Mouse (Mus musculus) neural tube, embryonic 14.5 days (tissue): ENCODE results near the gene Cebpg. TPM values are rescaled to one million over a fixed set of nuclear protein-coding genes. Genes with fewer than 3 reads are reported as not detected.

Experiments used
- ATAC-seq: fragments of 200-750 bp; cut with Nextera tagmentation; 2 replicates; pipeline ENCODE4 v1.8.0; 2017; ENCODE audit warnings: low read depth, mild to moderate bottlenecking, moderate TSS enrichment, moderate library complexity
- H3K27ac ChIP-seq: fragments of 300-500 bp; sonication (generic); 2 replicates; pipeline ENCODE4 v1.5.1; 2014; ENCODE audit warnings: low read depth, mild to moderate bottlenecking, control low read depth, low read length, moderate library complexity, mixed read lengths
- H3K27me3 ChIP-seq: fragments of 300-500 bp; sonication (generic); 2 replicates; pipeline ENCODE4 v1.6.1; 2014; ENCODE audit warnings: low read length; ENCODE audit not compliant: control insufficient read depth, insufficient read depth
- H3K36me3 ChIP-seq: fragments of 300-500 bp; sonication (generic); 2 replicates; pipeline ENCODE4 v1.6.1; 2014; ENCODE audit warnings: low read length, mixed read lengths; ENCODE audit not compliant: control insufficient read depth, insufficient read depth
- H3K4me1 ChIP-seq: fragments of 300-500 bp; sonication (generic); 2 replicates; pipeline ENCODE4 v1.6.1; 2014; ENCODE audit warnings: low read length; ENCODE audit not compliant: control insufficient read depth, insufficient read depth
- H3K4me2 ChIP-seq: fragments of 300-500 bp; sonication (generic); 2 replicates; pipeline ENCODE4 v1.6.1; 2014; ENCODE audit warnings: mild to moderate bottlenecking, low read depth, low read length, control low read depth
- H3K4me3 ChIP-seq: fragments of 300-500 bp; sonication (generic); 2 replicates; pipeline ENCODE4 v1.5.1; 2014; ENCODE audit warnings: low read depth, low read length, control low read depth, mixed read lengths
- H3K9ac ChIP-seq: fragments of 300-500 bp; sonication (generic); replicated peaks from 2 replicates; pipeline ENCODE4 v1.6.1; 2014; ENCODE audit warnings: low read depth, mild to moderate bottlenecking, control low read depth, low read length, mixed read lengths
- H3K9me3 ChIP-seq: fragments of 300-500 bp; sonication (generic); 2 replicates; pipeline ENCODE4 v1.6.1; 2016; ENCODE audit warnings: low read length; ENCODE audit not compliant: control insufficient read depth
- WGBS: fragments of 180-500 bp; shearing (Covaris S2); extraction: QIAGEN DNeasy Blood & Tissue Kit; methylation state at CpG from one replicate; pipeline ENCODE4 v1.1.7; 2014; 5-methylcytosine and 5-hydroxymethylcytosine counted together
- polyA plus RNA-seq: library from polyadenylated mRNA; unstranded; fragments of >200 nt; fragmentation: Nextera tagmentation; extraction: Ambion mirVana; gene quantifications from 2 replicates; pipeline ENCODE4 v1.2.1, GENCODE M21; 2014

Cebpg gene
- polyA plus RNA-seq, 1 experiment from 2014 or later: 27.2 TPM

DNA sequence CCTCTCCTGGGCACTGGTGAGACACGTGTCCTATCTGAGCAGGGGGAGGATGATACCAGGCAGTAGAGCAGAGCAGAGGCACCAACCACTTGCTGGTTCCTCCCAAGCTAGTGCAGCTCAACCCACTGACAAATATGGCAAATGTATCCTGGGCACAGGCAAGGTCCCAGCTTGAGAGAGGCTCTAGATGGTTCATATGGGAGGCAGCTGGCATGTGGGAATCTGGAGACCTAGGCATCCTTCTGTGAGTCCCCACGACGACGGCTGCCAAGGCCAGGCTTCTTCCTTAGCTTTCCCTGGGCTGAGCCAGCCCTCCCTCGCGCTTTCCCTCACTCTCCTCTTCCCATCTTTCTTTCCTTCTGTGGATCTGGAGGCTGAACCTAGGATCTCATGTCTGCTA, 25.8 kb downstream of the Cebpg start:
- Histone ChIP-seq H3K27ac (no peak overlapping the region), H3K9ac (no peak overlapping the region), H3K36me3 (no peaks in the 10 kb centered on the region), H3K9me3 (no peaks in the 10 kb centered on the region), H3K4me3 (no peak overlapping the region), H3K27me3 (no peaks in the 10 kb centered on the region), H3K4me2 (no peak overlapping the region), H3K4me1 (peaks cover 13% of the 10 kb centered on the region)
- 91% methylated on average over 6 of the region's 6 CpGs for WGBS
- ATAC-seq: no peak

DNA sequence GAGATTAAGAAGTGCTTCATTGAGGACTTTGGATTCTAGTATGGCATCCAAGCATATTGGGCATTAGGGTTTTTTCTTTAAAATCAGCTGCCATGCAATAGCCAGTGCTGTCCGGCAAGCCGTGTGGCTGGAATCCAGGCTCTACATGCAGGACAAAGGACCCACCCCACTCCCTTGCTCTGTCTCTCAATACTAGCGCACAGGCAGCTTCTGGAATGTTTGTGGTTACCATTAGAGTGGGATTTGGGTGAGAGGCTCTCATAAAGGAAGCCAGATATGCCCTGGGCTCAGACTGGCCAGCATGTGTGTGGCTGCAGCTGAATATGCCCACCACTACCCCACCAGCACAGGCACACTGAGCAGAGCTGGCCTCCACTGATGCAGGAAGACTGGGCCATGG, 26.7 kb downstream of the Cebpg start:
- Histone ChIP-seq H3K9me3 (no peaks in the 10 kb centered on the region), H3K36me3 (no peaks in the 10 kb centered on the region), H3K4me3 (no peak overlapping the region), H3K4me2 (no peak overlapping the region), H3K4me1 (peaks cover 5% of the 10 kb centered on the region; the same call in 1 of the 2 replicates), H3K27me3 (no peaks in the 10 kb centered on the region), H3K27ac (no peak overlapping the region), H3K9ac (no peak overlapping the region)
- no peak for ATAC-seq
- 73% methylated on average over 3 of the region's 3 CpGs for WGBS

DNA sequence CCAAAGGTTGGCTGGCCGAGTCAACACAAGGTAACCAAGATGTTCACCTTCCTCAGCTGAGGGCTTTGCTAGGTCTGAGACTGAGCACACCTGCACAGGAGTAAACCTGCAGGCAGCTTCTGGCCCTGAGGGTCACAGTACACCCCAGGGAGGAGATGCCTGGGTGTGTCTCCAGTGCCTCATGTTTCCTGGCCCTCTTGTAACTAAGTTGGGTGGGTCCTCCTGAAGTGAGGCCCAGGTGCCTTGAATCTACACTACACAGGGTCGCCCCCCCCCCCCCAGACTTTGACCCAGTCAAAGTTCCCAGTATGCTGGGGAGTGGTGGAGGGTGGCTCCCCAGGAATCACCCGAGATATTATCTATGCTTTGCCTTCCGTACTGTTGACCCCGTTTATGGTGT, 27.1 kb downstream of the Cebpg start:
- WGBS: 89% methylated on average over 5 of the region's 5 CpGs
- Histone ChIP-seq H3K9ac (no peak overlapping the region), H3K4me2 (no peak overlapping the region), H3K9me3 (no peaks in the 10 kb centered on the region), H3K27me3 (no peaks in the 10 kb centered on the region), H3K4me3 (no peak overlapping the region), H3K36me3 (no peaks in the 10 kb centered on the region), H3K4me1 (0 out of 2 replicates have a peak, but pooled peaks cover 4% of the 10 kb centered on the region), H3K27ac (no peak overlapping the region)
- ATAC-seq: no peak

DNA sequence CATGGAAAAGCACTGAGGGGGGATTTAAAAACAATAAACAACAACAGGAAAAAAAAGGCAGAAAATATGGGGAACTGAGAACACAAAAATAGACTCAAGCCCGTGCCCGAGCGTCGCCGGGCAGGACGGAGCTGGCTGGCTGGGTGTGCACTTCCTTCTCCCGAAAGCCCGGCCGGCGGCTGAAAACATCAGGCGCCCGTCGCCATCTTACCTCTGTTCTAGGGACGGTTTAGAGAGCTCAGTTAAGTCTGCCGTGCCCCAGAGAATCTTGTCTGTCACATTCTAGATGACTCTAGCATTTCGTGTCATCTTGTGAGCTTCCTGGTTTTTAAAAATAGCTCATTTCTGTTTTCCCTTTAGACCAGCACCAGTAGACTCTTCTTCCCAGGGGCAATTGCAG, 27.8 kb downstream of the Cebpg start:
- ATAC-seq: no peak
- Histone ChIP-seq H3K4me3 (no peak overlapping the region), H3K9me3 (no peaks in the 10 kb centered on the region), H3K36me3 (no peaks in the 10 kb centered on the region), H3K4me1 (0 out of 2 replicates have a peak, but pooled peaks cover 2% of the 10 kb centered on the region), H3K27ac (no peak overlapping the region), H3K27me3 (no peaks in the 10 kb centered on the region), H3K9ac (no peak overlapping the region), H3K4me2 (no peak overlapping the region)
- 90% methylated on average over 16 of the region's 16 CpGs for WGBS

DNA sequence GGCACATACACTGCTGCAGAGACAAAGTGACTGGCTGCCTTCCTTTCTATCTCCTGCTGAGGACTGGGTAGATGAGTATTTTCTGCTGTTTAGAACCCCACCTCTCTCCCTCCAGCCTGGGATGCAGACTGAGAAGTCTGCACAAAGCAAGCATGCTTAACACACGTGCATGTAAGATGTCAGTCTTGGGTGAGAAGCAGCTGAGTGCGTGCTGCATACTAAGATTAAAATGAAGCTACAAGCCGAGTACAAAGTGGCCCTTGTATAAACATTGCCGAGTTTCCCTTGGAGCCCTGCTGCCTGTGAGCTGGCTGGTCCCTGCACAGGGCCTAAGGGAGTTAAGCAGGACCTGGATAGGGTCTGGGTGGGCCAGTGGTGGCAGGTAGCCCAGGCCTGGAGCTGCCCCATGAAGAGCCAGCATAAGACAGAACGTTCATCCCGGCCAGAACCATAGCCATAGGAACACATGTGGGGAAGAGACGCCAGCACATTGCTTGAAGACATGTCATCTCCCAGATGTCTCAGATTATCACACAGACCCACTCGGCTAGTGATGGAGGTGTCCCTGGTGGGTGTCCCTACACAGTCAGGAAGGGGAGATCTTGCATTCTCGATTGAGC, 28.5 kb downstream of the Cebpg start:
- Histone ChIP-seq H3K27me3 (no peaks in the 10 kb centered on the region), H3K4me1 (no peaks in the 10 kb centered on the region), H3K36me3 (no peaks in the 10 kb centered on the region), H3K27ac (no peak overlapping the region; the same call in 1 of the 2 replicates), H3K9me3 (no peaks in the 10 kb centered on the region), H3K4me2 (no peak overlapping the region), H3K4me3 (no peak overlapping the region), H3K9ac (no peak overlapping the region)
- no peak for ATAC-seq
- 76% methylated on average over 9 of the region's 9 CpGs for WGBS

DNA sequence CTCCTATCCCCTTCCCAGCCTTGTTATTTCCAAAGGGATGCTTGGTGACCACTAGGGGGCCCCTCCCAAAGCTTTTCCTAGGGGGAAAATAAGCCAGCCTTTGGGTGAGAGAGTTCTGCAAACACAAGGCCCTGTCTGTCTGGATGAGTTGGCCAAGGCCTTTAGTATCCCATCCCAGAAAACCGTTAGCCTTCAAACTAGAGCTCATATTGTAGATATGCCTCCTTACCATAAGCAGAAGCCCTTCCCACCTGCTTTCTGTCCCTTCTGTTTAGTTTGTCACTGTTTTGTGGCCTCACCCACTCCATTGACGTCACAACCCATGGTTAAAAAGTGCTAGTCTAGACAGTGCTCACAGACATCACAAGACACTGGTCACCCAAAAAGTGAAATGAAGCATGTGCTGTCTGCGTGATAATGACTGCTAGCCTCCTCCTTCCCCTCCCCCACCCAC, 29.5 kb downstream of the Cebpg start:
- no peaks in the 10 kb centered on the region for H3K36me3 ChIP-seq
- ATAC-seq: 0 out of 2 replicates have a peak, but pooled peaks have one; percentile 2
- H3K4me1 ChIP-seq: no peaks in the 10 kb centered on the region
- no peak overlapping the region for H3K4me3 ChIP-seq
- no peak overlapping the region for H3K27ac ChIP-seq
- WGBS: 78% methylated on average over 3 of the region's 3 CpGs
- H3K9ac ChIP-seq: no peak overlapping the region
- H3K4me2 ChIP-seq: no peak overlapping the region
- no peaks in the 10 kb centered on the region for H3K9me3 ChIP-seq
- no peaks in the 10 kb centered on the region for H3K27me3 ChIP-seq

DNA sequence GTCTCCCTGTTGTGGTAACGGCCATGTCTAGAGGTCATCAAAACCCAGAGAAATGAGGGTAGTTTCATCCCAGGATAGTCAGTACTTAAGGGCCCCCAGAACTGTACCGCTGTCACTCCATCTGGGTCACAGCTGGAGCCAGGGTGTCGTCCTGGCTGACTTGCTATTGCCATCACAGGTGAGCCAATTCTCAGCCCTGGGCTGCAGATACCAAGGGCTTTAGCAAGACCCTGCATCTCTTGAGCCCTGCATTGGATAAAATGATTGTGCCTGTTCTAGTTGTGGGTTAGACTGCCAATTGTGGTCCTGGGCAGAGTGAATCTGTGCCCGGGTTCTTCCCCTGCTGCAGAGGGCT, 30.1 kb downstream of the Cebpg start:
- H3K4me2 ChIP-seq: no peak overlapping the region
- 75% methylated on average over 4 of the region's 4 CpGs for WGBS
- no peak overlapping the region for H3K27ac ChIP-seq
- H3K9ac ChIP-seq: no peak overlapping the region
- no peak overlapping the region for H3K4me3 ChIP-seq
- H3K27me3 ChIP-seq: no peaks in the 10 kb centered on the region
- H3K4me1 ChIP-seq: no peaks in the 10 kb centered on the region
- H3K36me3 ChIP-seq: no peaks in the 10 kb centered on the region
- no peak for ATAC-seq
- H3K9me3 ChIP-seq: no peaks in the 10 kb centered on the region

DNA sequence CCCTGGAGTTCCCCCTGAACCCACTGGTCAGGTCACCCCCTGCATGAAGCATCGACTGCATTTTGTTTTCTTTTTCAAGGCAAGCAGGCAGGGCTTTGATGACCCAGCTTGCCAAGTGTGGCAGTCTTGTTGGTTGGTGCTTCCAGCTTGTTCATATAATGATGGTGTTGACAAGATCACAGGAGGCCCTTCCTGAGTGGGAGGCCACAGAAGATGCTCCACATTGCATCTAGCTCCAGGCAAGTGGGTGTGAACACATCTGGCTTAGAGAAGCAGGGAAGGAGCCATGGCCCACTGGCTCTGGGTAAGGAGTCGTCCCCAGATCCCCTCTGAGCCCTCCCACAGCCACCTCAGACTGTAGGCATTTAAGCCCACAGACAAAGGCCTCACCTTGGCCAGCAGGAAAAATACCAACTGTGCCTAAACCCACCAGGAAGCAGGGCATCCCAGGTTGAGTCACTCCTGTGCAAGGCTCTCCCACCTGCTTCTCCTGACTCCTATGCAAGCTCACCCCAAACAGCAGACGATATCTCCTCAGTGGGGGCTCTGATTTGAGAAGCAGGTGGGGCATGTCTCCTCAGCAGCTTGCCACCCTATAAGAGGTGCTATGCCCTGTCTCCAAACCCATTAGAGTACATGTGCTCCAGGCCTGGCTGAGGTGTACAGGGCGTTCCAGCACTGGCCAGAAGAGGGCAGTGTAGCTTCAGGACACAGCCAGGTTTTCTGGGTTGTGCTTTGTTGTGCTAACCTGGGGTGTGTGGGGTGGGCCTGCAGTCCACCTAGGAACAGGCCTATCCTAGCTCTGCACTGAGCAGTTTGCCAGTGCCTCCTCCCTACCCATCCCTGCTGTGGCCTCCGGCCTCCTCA, 30.7 kb downstream of the Cebpg start:
- peak; percentile 71 for ATAC-seq
- no peak overlapping the region for H3K9ac ChIP-seq
- H3K36me3 ChIP-seq: no peaks in the 10 kb centered on the region
- H3K27me3 ChIP-seq: no peaks in the 10 kb centered on the region
- H3K9me3 ChIP-seq: no peaks in the 10 kb centered on the region
- no peak overlapping the region for H3K4me3 ChIP-seq
- no peaks in the 10 kb centered on the region for H3K4me1 ChIP-seq
- no peak overlapping the region for H3K27ac ChIP-seq
- no peak overlapping the region for H3K4me2 ChIP-seq
- 42% methylated on average over 5 of the region's 5 CpGs for WGBS

DNA sequence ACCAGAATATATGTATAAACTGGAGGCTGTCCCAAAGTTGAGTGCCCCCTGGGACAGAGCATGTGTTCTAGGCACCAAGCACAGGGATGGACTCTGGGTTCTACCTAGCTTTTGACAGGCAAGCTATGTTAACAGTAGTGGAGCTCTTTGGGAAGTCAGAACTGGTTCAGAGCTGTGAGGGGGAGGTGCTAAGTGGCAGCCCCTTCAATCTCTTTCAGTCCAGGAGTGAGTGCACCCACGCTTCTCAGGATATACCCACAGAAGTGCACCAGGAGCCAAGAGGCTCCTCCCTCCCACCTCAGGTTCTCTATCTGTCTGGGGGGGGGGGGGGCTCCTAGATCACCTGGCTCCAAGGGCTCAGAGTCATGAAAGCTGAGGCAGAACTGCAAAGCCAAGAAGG, 31.9 kb downstream of the Cebpg start:
- no peak overlapping the region for H3K27ac ChIP-seq
- no peak for ATAC-seq
- H3K9me3 ChIP-seq: no peaks in the 10 kb centered on the region
- no peaks in the 10 kb centered on the region for H3K27me3 ChIP-seq
- 100% methylated on average over 1 of the region's 1 CpGs for WGBS
- no peak overlapping the region for H3K4me2 ChIP-seq
- H3K4me3 ChIP-seq: no peak overlapping the region
- no peaks in the 10 kb centered on the region for H3K36me3 ChIP-seq
- H3K4me1 ChIP-seq: no peaks in the 10 kb centered on the region
- H3K9ac ChIP-seq: no peak overlapping the region
